Mouse (Mus musculus) kidney, embryonic 15.5 days (tissue): ENCODE measurements around the gene Alkbh1. TPM values are rescaled to one million over a fixed set of nuclear protein-coding genes. Genes with fewer than 3 reads are reported as not detected.

ENCODE experiments used
- ATAC-seq: fragments of 200-750 bp; cut with Nextera tagmentation; replicated peaks from 2 replicates; pipeline ENCODE4 v1.8.0; 2017; ENCODE audit warnings: moderate TSS enrichment; ENCODE audit not compliant: low FRiP score
- H3K27ac ChIP-seq: fragments of 300-500 bp; sonication (generic); 2 replicates; pipeline ENCODE4 v1.5.1; 2015; ENCODE audit warnings: mild to moderate bottlenecking, inconsistent platforms
- H3K27me3 ChIP-seq: fragments of 300-500 bp; sonication (generic); 2 replicates; pipeline ENCODE4 v1.6.1; 2015; ENCODE audit warnings: inconsistent platforms
- H3K36me3 ChIP-seq: fragments of 300-500 bp; sonication (generic); 2 replicates; pipeline ENCODE4 v1.6.1; 2015; ENCODE audit warnings: inconsistent platforms
- H3K4me1 ChIP-seq: fragments of 300-500 bp; sonication (generic); 2 replicates; pipeline ENCODE4 v1.6.1; 2015; ENCODE audit warnings: inconsistent platforms
- H3K4me2 ChIP-seq: fragments of 300-500 bp; sonication (generic); 2 replicates; pipeline ENCODE4 v1.6.1; 2015; ENCODE audit warnings: moderate library complexity, mild to moderate bottlenecking, inconsistent platforms
- H3K4me3 ChIP-seq: fragments of 300-500 bp; sonication (generic); replicated peaks from 2 replicates; pipeline ENCODE4 v1.5.1; 2015; ENCODE audit warnings: mild to moderate bottlenecking, inconsistent platforms
- H3K9ac ChIP-seq: fragments of 300-500 bp; sonication (generic); 2 replicates; pipeline ENCODE4 v1.6.1; 2015; ENCODE audit warnings: mild to moderate bottlenecking, inconsistent platforms
- H3K9me3 ChIP-seq: fragments of 300-500 bp; sonication (generic); replicated peaks from 2 replicates; pipeline ENCODE4 v1.6.1; 2016; ENCODE audit warnings: inconsistent platforms
- WGBS: fragments of 180-500 bp; shearing (Covaris S2); methylation state at CpG from one replicate; pipeline ENCODE4 v1.1.7; 2015; ENCODE audit warnings: mixed read lengths; 5-methylcytosine and 5-hydroxymethylcytosine counted together
- polyA plus RNA-seq: library from polyadenylated mRNA; unstranded; fragments of >200 nt; fragmentation: Nextera tagmentation; extraction: Ambion mirVana; gene quantifications from 2 replicates; pipeline ENCODE4 v1.2.1, GENCODE M21; 2015

Alkbh1 gene
- polyA plus RNA-seq, 1 experiment from 2014 or later = 61.9 TPM

DNA sequence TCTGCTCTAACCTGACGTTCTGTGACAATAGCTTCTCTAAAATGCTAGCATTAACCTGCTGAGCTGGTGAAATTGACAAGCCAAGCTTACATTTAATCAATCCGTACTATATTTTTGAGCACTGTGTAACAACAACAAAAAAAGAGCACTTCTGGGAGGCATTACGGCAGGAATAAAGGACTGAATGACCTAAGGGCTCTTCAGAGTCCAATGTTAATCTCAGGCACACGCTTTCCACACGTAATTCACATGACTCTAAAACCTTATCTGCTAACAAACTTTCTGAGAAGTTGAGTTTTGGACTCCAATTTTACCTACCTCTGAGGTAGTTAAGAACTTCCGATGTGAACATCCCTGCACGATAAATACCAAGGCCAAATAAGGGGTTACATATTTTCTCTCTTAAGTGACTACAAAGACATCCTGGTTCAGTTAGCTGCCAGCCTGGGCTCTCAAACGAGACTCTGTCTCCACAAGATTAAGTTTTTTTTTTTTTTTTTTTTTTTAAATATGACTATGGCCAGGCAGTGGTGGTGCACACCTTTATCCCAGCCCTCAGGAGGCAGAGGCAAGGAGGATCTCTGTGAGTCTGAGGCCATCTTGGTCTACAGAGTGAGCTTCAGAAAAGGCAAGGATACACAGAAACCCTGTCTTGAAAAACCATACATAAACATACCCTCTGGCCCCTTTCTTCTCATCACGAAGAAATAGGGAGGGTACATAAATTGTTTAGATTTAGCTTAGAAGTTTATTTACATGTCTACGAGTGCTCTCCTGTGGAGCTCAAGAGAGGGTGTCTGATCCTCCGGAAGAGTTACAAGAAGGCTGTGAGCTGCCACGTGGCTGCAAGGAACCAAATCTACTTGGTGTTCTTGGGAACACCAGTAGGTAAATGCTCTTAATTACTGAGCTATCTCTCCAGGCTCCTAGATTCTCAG is 1.4 kb downstream of the Alkbh1 start:
- peak overlapping the region; percentile 85 for H3K9ac ChIP-seq
- H3K4me2 ChIP-seq = peak overlapping the region; percentile 78
- peak overlapping the region; percentile 56 for H3K27ac ChIP-seq
- no peaks in the 10 kb centered on the region for H3K27me3 ChIP-seq
- ATAC-seq = no peak
- H3K4me1 ChIP-seq = peaks cover 24% of the 10 kb centered on the region
- H3K36me3 ChIP-seq = peaks cover 47% of the 10 kb centered on the region
- peak overlapping the region; percentile 73 for H3K4me3 ChIP-seq
- WGBS = 19% methylated on average over 12 of the region's 12 CpGs
- H3K9me3 ChIP-seq = no peaks in the 10 kb centered on the region

DNA sequence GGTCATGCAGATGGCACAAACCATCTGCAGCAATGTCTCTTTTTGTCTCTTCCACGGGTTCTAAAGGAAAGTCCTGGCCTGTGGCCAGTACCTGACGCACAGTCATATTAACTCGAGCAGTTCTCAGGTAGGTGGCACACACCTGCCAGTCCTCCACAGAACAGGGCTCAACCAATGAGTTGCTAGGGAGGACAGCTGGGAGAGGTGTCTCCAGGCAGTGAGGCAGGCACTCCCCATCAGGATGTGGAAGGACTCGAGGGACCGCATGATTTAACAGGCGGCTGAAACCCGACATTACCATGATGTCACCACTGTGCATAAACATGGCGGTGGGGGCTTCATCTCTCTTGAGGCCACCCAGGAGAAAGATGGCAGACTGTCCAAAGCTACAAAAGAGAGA is 14.9 kb downstream of the Alkbh1 start:
- Histone ChIP-seq H3K27me3 (no peaks in the 10 kb centered on the region), H3K4me3 (no peak overlapping the region), H3K27ac (no peak overlapping the region), H3K9ac (no peak overlapping the region), H3K4me2 (no peak overlapping the region), H3K9me3 (no peaks in the 10 kb centered on the region), H3K36me3 (peaks cover 97% of the 10 kb centered on the region), H3K4me1 (no peaks in the 10 kb centered on the region)
- ATAC-seq = no peak
- WGBS = 74% methylated on average over 8 of the region's 8 CpGs

DNA sequence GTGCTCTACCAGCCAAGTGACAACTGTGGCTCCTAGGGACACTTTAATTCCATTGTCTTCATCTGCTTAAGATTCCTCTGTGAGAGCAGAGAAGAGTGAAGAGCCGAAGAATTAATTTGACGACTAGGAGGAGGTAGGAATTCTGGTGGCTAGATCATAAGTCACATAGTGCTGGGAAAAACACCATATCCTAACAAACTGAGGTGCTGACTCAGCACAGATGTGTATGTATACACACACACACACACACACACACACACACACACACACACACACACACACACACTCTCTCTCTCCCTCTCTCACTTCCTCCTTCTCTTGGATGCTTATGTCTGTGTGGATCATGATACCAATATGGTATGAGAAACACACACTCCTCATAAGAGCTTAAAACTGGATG is 15.5 kb downstream of the Alkbh1 start:
- Histone ChIP-seq H3K27ac (no peak overlapping the region), H3K4me2 (no peak overlapping the region), H3K4me3 (no peak overlapping the region), H3K27me3 (no peaks in the 10 kb centered on the region), H3K9me3 (no peaks in the 10 kb centered on the region), H3K36me3 (peaks cover 97% of the 10 kb centered on the region), H3K4me1 (no peaks in the 10 kb centered on the region), H3K9ac (no peak overlapping the region)
- 89% methylated on average over 2 of the region's 2 CpGs for WGBS
- ATAC-seq = no peak

DNA sequence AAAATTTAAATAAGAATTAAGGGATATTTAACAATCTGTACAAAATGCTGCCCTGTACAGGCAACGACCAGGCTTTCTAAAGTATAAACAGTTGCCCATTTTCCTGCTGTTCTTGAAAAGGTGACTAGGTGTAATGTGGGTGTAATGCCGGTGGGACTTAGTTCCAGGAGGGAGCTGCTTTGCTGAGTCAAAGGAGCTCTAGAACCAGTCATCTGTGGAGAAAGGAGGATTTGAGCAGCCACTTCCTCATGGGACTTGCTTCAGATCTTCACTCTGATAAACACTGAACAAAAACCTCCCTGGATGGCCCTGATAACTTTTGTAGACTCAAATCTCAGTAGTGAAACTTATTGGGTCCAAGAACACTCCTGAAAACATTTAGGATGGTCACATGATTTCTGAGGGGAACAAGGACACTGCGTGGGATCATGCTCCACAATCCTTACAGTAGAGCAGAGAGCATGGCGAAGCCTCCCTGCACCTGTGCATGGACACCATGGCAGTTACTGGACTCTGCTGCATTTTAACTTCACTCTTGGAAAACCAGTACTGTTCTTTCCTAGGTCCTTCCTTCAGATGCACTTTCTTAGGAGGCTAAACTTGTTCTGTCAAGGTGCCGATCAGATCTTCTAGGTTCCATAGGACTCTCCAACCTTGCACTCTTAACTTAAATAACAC is 17.3 kb downstream of the Alkbh1 start:
- H3K4me3 ChIP-seq = no peak overlapping the region
- H3K4me2 ChIP-seq = no peak overlapping the region
- H3K27ac ChIP-seq = 0 out of 2 replicates have a peak overlapping the region, but pooled peaks have one; percentile 10
- H3K27me3 ChIP-seq = no peaks in the 10 kb centered on the region
- ATAC-seq = no peak
- H3K4me1 ChIP-seq = no peaks in the 10 kb centered on the region
- WGBS = 88% methylated on average over 5 of the region's 5 CpGs
- no peak overlapping the region for H3K9ac ChIP-seq
- no peaks in the 10 kb centered on the region for H3K9me3 ChIP-seq
- peaks cover 87% of the 10 kb centered on the region for H3K36me3 ChIP-seq

DNA sequence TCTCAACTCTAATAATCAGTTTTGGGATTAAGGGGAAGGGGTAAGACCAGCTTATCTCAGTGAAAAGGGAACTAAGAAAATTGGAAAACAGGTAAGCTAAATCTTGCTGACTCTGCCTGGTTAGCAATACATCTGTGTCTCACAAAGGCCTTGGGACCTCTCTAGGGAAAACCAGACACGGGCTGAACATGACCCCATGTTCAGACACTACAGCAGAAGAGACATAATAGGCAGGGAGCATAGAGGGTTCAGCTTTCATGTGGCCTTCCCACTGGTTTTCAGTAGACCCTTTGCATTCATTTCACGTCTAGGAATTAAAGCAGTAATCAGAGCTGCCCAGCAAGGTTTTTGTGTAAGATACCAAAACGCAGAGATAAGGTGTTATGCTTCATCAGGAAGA is 19.3 kb downstream of the Alkbh1 start:
- Histone ChIP-seq H3K9me3 (no peaks in the 10 kb centered on the region), H3K36me3 (peaks cover 67% of the 10 kb centered on the region), H3K4me2 (no peak overlapping the region), H3K9ac (no peak overlapping the region), H3K27me3 (no peaks in the 10 kb centered on the region), H3K27ac (no peak overlapping the region), H3K4me3 (no peak overlapping the region), H3K4me1 (no peaks in the 10 kb centered on the region)
- WGBS = 34% methylated on average over 3 of the region's 3 CpGs
- ATAC-seq = no peak

DNA sequence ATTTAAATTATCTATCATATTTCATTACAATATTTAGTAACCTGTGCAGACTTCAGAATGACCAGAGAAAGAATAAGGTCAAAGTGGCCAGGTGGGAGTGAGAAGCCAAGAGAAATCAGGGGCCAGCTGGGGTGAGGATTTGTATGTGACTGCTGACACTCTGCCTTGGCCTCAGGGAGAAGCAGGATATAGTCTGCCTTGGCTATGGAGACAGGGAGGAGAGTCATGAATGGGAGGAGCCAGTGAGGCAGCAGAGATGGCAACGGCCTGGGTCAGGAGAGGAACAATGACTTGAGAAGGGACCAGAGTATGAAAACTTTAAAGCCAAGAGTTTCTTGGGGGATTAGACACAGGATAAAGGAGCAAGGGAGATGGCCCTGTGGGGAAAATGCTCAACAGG is 20.1 kb downstream of the Alkbh1 start:
- H3K9me3 ChIP-seq = no peaks in the 10 kb centered on the region
- H3K27ac ChIP-seq = no peak overlapping the region
- 0 out of 2 replicates have a peak, but pooled peaks cover 7% of the 10 kb centered on the region for H3K4me1 ChIP-seq
- 56% methylated on average over 1 of the region's 1 CpGs for WGBS
- H3K27me3 ChIP-seq = no peaks in the 10 kb centered on the region
- no peak for ATAC-seq
- H3K9ac ChIP-seq = no peak overlapping the region
- peaks cover 59% of the 10 kb centered on the region for H3K36me3 ChIP-seq
- H3K4me3 ChIP-seq = no peak overlapping the region
- H3K4me2 ChIP-seq = no peak overlapping the region

DNA sequence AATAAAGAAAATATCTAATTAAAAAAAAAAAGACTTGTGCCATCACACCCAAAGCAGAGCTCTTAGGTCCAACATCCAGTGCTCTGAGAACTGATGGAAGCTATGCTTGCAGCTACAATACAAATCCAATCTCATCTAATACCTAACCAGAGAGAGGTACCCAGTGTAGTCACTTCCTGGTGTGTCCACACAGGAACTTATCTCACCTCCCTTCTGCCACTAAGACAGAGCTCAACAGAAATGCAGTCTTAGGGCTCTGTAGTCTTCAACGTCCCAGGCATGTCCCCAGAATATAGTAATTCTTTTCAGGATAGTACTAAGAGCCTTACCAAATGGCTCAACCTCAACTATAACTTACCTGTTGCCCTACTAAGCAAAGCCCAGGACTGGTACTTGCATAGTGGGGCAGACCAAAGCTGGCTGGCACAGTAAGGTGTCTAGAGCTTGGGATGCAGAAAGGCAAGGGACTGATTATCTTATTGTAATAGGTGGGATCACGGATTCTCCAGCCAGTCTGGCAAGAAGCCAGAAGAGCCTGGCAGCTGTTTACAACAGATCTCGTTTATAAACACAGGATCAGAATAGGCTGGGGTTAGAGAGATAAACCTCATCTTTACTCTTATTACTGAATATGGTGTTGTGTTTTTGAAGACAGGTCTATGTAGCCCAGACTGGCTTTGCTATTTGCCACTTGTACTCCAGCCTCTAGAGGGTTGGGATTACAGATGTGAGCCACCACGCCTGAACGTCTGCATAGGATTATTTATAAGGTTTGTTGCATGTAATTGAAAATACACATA is 21.9 kb downstream of the Alkbh1 start:
- Histone ChIP-seq H3K27me3 (no peaks in the 10 kb centered on the region), H3K36me3 (peaks cover 41% of the 10 kb centered on the region), H3K4me2 (no peak overlapping the region), H3K4me1 (0 out of 2 replicates have a peak, but pooled peaks cover 8% of the 10 kb centered on the region), H3K27ac (no peak overlapping the region), H3K9ac (no peak overlapping the region), H3K4me3 (no peak overlapping the region), H3K9me3 (no peaks in the 10 kb centered on the region)
- 81% methylated on average over 5 of the region's 5 CpGs for WGBS
- no peak for ATAC-seq

DNA sequence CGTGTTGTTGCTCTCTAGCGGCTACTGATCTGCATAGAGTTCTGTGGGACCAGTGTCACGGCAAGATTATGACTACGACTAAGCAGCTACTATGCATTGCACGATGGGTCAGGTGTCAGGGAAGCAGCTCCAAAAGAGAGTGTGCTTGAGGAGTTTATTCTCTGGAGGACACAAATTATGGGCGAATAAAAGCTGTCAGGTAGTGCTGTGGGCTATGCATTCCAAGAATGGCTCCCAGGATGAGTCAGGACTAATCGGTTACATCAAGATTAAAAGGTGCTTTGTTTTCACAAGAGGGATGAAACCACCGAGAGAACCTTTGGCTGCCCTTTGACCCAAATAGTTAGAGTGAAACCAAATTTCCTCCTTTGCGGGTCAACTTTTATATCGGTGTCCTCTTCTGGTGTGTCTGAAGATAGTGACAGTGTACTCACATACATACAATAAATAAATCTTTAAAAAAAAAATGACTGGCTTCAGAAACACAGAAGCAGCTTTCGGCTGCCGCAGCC is 23.8 kb downstream of the Alkbh1 start:
- Histone ChIP-seq H3K4me2 (no peak overlapping the region), H3K27me3 (no peaks in the 10 kb centered on the region), H3K9me3 (no peaks in the 10 kb centered on the region), H3K9ac (no peak overlapping the region), H3K4me1 (0 out of 2 replicates have a peak, but pooled peaks cover 8% of the 10 kb centered on the region), H3K27ac (no peak overlapping the region), H3K4me3 (no peak overlapping the region), H3K36me3 (peaks cover 24% of the 10 kb centered on the region)
- whole genome bisulfite sequencing = 62% methylated on average over 12 of the region's 12 CpGs
- no peak for ATAC-seq

DNA sequence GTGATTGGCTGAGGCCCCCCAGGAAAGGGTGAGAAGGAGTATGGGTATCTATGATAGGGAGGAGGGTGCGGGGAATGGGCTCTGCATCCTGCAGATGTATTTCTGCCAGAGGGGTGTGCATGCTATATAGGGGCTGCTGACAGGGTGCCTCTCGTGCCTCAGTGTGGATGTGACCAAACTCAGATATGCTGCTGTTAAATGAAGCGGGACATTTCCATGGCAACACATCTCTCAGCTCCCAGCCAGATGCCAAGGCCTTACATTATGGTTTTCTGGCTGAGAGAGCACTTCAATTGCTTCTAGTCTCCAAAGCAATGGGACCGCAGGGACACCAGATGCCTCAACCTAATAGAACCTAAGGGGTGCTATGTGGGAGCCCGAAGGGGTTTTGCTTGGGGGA is 24.9 kb downstream of the Alkbh1 start:
- H3K4me3 ChIP-seq = no peak overlapping the region
- no peak overlapping the region for H3K27ac ChIP-seq
- WGBS = 59% methylated on average over 5 of the region's 5 CpGs
- no peak overlapping the region for H3K9ac ChIP-seq
- 0 out of 2 replicates have a peak, but pooled peaks cover 8% of the 10 kb centered on the region for H3K4me1 ChIP-seq
- peaks cover 15% of the 10 kb centered on the region for H3K36me3 ChIP-seq
- no peaks in the 10 kb centered on the region for H3K27me3 ChIP-seq
- ATAC-seq = peak; percentile 48
- no peaks in the 10 kb centered on the region for H3K9me3 ChIP-seq
- no peak overlapping the region for H3K4me2 ChIP-seq

DNA sequence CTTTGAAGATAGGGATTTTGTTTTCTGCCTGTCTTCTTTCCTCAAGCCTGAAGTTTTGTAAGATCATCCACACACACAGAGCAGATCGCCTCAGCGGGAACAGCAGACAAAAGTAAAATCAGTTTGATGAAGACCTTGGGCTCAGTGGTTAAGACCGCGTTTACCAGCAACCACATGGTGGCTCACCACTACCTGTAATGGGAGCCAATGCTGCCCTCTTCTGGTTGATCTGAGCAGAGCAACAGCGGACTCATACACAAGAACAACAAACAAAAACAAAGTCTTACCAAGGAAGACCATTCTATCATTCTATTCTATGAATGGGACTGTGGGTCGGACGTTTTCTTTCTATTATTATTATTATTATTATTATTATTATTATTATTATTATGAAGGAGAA is 27.1 kb downstream of the Alkbh1 start:
- H3K4me3 ChIP-seq = no peak overlapping the region
- H3K27me3 ChIP-seq = no peaks in the 10 kb centered on the region
- 40% methylated on average over 7 of the region's 7 CpGs for WGBS
- no peak overlapping the region for H3K27ac ChIP-seq
- 0 out of 2 replicates have a peak, but pooled peaks cover 8% of the 10 kb centered on the region for H3K4me1 ChIP-seq
- no peak for ATAC-seq
- no peak overlapping the region for H3K4me2 ChIP-seq
- H3K9me3 ChIP-seq = no peaks in the 10 kb centered on the region
- H3K36me3 ChIP-seq = no peaks in the 10 kb centered on the region
- no peak overlapping the region for H3K9ac ChIP-seq

DNA sequence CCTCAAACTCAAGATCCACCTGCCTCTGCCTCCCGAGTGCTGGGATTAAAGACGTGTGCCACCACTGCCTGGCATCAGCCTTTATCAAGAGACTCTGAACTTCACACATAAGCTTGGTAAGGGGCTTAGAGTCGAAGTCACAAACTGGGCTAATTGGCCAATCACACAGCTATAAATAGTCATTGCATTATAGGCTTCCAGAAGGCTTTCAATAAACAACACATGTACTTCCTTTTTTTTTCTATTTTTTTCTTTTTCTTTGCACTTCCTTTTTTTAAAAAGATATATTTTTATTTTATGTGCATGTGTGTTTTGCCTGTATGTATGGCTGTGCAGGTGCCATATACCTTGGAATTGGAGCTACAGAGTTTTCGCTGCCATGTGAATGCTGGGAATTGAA is 28.5 kb downstream of the Alkbh1 start:
- H3K9me3 ChIP-seq = no peaks in the 10 kb centered on the region
- H3K9ac ChIP-seq = no peak overlapping the region
- H3K4me2 ChIP-seq = no peak overlapping the region
- H3K27me3 ChIP-seq = no peaks in the 10 kb centered on the region
- WGBS = 78% methylated on average over 4 of the region's 4 CpGs
- no peak overlapping the region for H3K4me3 ChIP-seq
- no peak overlapping the region for H3K27ac ChIP-seq
- 0 out of 2 replicates have a peak, but pooled peaks cover 8% of the 10 kb centered on the region for H3K4me1 ChIP-seq
- ATAC-seq = no peak
- no peaks in the 10 kb centered on the region for H3K36me3 ChIP-seq
